Mouse (Mus musculus) ES-E14 (cell line): ENCODE measurements around the gene Nanos3. TPM values are rescaled to one million over a fixed set of nuclear protein-coding genes. Genes with fewer than 3 reads are reported as not detected.

Experiments used
- DNase-seq: peaks from one replicate; pipeline ENCODE4 v3.0.0-alpha.2; 2013; ENCODE audit warnings: low read depth, low spot score
- H3K27ac ChIP-seq: 2 replicates; pipeline ENCODE4 v1.5.1; 2012; ENCODE audit warnings: low read depth, mild to moderate bottlenecking, low read length, moderate library complexity, mixed read lengths; ENCODE audit not compliant: poor library complexity, insufficient read depth, severe bottlenecking
- H3K36me3 ChIP-seq: 2 replicates; pipeline ENCODE4 v1.6.1; 2012; ENCODE audit warnings: mild to moderate bottlenecking, low read length, moderate library complexity, mixed read lengths; ENCODE audit not compliant: control insufficient read depth, poor library complexity, insufficient read depth, severe bottlenecking
- H3K4me1 ChIP-seq, 2 experiments: fragments of 150-350 bp in 1 of 2; sonication (generic) in 1 of 2; 2 replicates each; pipeline ENCODE4 v1.6.1; 2012; ENCODE audit warnings: low read length in 2 of 2, mild to moderate bottlenecking in 1 of 2, mixed read lengths in 1 of 2; ENCODE audit not compliant: control insufficient read depth in 2 of 2, insufficient read depth in 2 of 2, poor library complexity in 1 of 2
- H3K4me3 ChIP-seq, 2 experiments: fragments of 150-350 bp in 1 of 2; sonication (generic) in 1 of 2; 2 replicates each; pipeline ENCODE4 v1.5.1; 2012; ENCODE audit warnings: low read length in 2 of 2, low read depth in 1 of 2, mild to moderate bottlenecking in 1 of 2, mixed read lengths in 1 of 2; ENCODE audit not compliant: insufficient read depth in 1 of 2, poor library complexity in 1 of 2, severe bottlenecking in 1 of 2
- H3K9ac ChIP-seq: 2 replicates; pipeline ENCODE4 v1.6.1; 2012; ENCODE audit warnings: low read depth, mild to moderate bottlenecking, low read length, mixed read lengths; ENCODE audit not compliant: poor library complexity, insufficient read depth, severe bottlenecking
- H3K9me3 ChIP-seq: fragments of 150-350 bp; sonication (generic); 2 replicates; pipeline ENCODE4 v1.6.1; 2012; ENCODE audit warnings: low read depth, mild to moderate bottlenecking, low read length; ENCODE audit not compliant: control insufficient read depth, insufficient read depth
- CHD2 ChIP-seq: IDR thresholded peaks from 2 replicates; pipeline ENCODE4 v1.6.1; 2014; ENCODE audit warnings: mild to moderate bottlenecking, low read depth, low read length, inconsistent platforms
- HCFC1 ChIP-seq: IDR thresholded peaks from 2 replicates; pipeline ENCODE4 v1.6.1; 2012; ENCODE audit warnings: low read length, inconsistent platforms, borderline replicate concordance; ENCODE audit not compliant: insufficient read depth
- MAFK ChIP-seq: IDR thresholded peaks from 2 replicates; pipeline ENCODE4 v1.6.1; 2014; ENCODE audit warnings: mild to moderate bottlenecking, low read depth, low read length, inconsistent platforms; ENCODE audit not compliant: insufficient read depth
- ZC3H11A ChIP-seq: IDR thresholded peaks from 2 replicates; pipeline ENCODE4 v1.6.1; 2012; ENCODE audit warnings: low read depth, mild to moderate bottlenecking, inconsistent platforms, low read length, borderline replicate concordance
- ZNF384 ChIP-seq: IDR thresholded peaks from 2 replicates; pipeline ENCODE4 v1.6.1; 2012; ENCODE audit warnings: low read depth, low read length, inconsistent platforms
- in situ Hi-C, 2 experiments: fragments of 600-800 bp; cut with MboI; formaldehyde crosslinking; loops; one replicate each; pipeline ENCODE4 v1.15.1; 2025; ENCODE audit warnings: low sequenced_read_pairs in 2 of 2, inconsistent platforms in 1 of 2; ENCODE audit not compliant: unreplicated experiment in 2 of 2
- total RNA-seq: library from RNA; depleted of rRNA; stranded (reverse); fragments of 300-350 nt; gene quantifications from 2 replicates; pipeline ENCODE4 v1.2.3, GENCODE M21; 2012

The Nanos3 gene
- total RNA-seq, 1 experiment = 7.0 TPM

DNA sequence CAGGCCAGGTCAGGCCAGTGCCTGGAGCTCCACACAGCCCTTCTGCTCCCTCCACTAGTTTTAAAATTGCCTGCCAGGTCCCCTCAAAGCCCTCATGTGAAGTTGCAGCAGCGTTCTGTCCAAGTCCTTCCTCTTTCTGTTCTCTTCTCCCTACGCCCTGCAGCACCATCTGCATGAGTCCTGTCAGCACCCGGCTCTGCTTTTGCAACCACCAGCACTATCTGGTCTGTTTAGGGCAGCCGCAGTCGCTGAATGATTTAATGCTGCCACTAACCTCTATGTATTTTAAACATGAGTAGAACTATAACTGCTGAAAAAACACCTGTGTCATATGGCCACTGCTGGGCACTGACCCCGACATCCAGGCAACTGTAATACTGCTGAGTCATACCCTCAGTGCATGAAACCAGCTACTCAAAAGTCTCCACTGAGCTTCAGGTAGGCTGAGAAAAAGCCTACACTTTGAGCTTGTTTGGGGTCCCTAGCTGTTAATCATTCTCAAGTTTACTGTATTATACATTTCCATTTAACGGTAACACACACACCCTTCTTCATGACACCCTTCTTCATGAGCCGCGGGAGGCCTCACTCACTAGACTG lies 37.6 kb upstream of the Nanos3 start:
- Histone ChIP-seq H3K36me3 (peaks cover 23% of the 10 kb centered on the region), H3K27ac (peak overlapping the region; percentile 43; the same call in 1 of the 2 replicates), H3K9ac (0 out of 2 replicates have a peak overlapping the region, but pooled peaks have one; percentile 24)

DNA sequence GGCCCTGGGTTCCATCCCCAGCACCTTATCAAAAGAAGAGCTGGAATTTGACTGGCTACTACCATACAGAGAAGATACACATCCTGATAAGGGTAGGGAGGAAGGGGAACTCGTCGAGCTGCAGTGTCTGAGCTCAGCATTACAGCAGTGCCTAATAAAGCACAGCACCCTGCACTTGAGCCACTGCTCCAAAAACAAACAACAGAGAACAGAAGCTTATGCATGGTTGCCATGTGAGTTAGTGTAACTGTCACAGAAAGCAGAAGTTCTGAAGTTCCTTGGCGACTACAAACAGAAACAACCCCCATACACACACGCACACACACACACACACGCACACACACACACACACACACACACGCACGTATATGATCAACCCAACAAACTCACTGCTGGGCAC lies 35.1 kb upstream of the Nanos3 start:
- no peak for DNase-seq
- Histone ChIP-seq H3K27ac (no peak overlapping the region), H3K9ac (no peak overlapping the region), H3K4me3 (no peak overlapping the region), H3K9me3 (no peaks in the 10 kb centered on the region), H3K4me1 (peaks cover 2 to 6% of the 10 kb centered on the region in 2 experiments; a peak in 1 of 4 replicates), H3K36me3 (peaks cover 42% of the 10 kb centered on the region)
- in situ Hi-C loops = no loop called here
- TF ChIP-seq ZNF384 (no peak), HCFC1 (no peak), CHD2 (no peak), ZC3H11A (no peak), MAFK (no peak)

More for the DNA sequence above, 37.6 kb upstream of the Nanos3 start:
- TF ChIP-seq ZC3H11A (no peak), HCFC1 (no peak), CHD2 (no peak), MAFK (peak; percentile 68), ZNF384 (no peak)
- H3K4me3 ChIP-seq = peak overlapping the region; percentile 42 to 48
- no peak for DNase-seq
- in situ Hi-C loops = no loop called here
- H3K4me1 ChIP-seq = peaks cover 2 to 6% of the 10 kb centered on the region in 2 experiments; a peak in 1 of 4 replicates
- H3K9me3 ChIP-seq = no peaks in the 10 kb centered on the region

DNA sequence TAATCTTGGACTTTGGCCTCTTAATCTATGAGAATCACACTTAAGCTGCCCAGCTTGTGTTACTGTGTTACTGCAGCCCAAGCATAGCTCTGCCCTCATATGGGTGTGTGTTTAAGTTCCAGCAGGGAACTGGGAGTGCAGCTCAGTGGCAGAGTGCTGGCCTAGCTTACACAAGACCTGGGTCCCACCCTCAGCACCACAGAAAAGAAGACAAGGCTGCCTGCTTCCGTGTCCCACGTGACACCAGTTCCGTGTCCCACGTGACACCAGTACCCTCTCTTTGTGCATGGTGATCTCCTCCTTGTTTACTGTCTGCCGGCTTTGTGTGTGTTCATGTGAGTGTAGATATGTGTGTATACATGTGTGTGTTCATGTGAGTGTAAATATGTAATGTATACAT lies 33.1 kb upstream of the Nanos3 start:
- Histone ChIP-seq H3K4me1 (peaks cover 2 to 3% of the 10 kb centered on the region in 2 experiments; a peak in 1 of 4 replicates), H3K27ac (no peak overlapping the region), H3K4me3 (no peak overlapping the region), H3K9me3 (no peaks in the 10 kb centered on the region), H3K9ac (no peak overlapping the region), H3K36me3 (peaks cover 47% of the 10 kb centered on the region)
- TF ChIP-seq ZNF384 (no peak), HCFC1 (no peak), CHD2 (no peak), ZC3H11A (no peak), MAFK (no peak)
- in situ Hi-C loops = no loop called here
- DNase-seq = no peak

DNA sequence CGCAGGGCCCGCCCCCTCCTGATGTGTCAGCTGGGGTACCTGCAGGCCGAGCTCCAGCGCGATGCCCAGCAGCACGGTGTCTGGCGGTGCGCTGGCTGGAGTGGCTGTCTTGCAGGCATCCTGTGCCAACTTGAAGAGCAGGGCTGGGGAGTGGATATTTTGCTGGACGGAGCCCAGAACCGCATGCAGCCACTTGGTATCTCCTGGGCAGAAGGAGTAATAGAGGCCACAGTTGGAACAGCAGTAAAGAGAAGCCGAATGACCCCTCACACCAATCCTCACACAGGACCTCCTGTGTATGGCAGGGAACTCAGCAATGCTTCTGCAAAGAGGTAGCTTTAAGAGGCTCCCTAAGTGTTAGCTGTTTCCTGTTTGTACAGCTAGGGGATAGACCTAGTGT lies 32.2 kb upstream of the Nanos3 start:
- TF ChIP-seq ZC3H11A = no peak
- no peak for TF ChIP-seq HCFC1
- no peak for TF ChIP-seq MAFK

More for the DNA sequence above, 32.2 kb upstream of the Nanos3 start:
- DNase-seq = no peak
- in situ Hi-C loops = no loop called here
- Histone ChIP-seq H3K9me3 (no peaks in the 10 kb centered on the region), H3K4me1 (0 out of 4 replicates have a peak, but pooled peaks cover 0 to under 1% of the 10 kb centered on the region in 2 experiments), H3K4me3 (no peak overlapping the region), H3K36me3 (peaks cover 51% of the 10 kb centered on the region), H3K9ac (no peak overlapping the region), H3K27ac (no peak overlapping the region)
